Mouse (Mus musculus): ENCODE data around the gene Zfp119b.
A peak's percentile ranks its signal among the peaks of the same experiment; 100 is the strongest.
"Not testable (repeated sequence)": the region's sequence is repeated elsewhere in the genome, so short reads cannot be mapped to it uniquely, and the experiment has no call there.

Gene Zfp119b

GRCm38 (mm10) chr17:55957726-55958583 lies 8.7 kb upstream of the Zfp119b start:
- no peak for DNase-seq (ENCODE audit: low spot score in 2 of 2)

GRCm38 (mm10) chr17:55957168-55957567 lies 7.9 kb upstream of the Zfp119b start:
- peak; percentile 76 to 78 for DNase-seq (ENCODE audit: low spot score in 2 of 2)

GRCm38 (mm10) chr17:55956591-55956990 lies 7.3 kb upstream of the Zfp119b start:
- DNase-seq (ENCODE audit: low spot score in 2 of 2) = peak in 1 of 2 experiments; percentile 15

- peak; percentile 82 to 83 for DNase-seq (ENCODE audit: low spot score in 2 of 2)
These were observed 6.8 kb upstream of the Zfp119b start for GRCm38 (mm10) chr17:55956129-55956528.

- no peak for DNase-seq (ENCODE audit: low spot score in 2 of 2)
These were observed 4.9 kb upstream of the Zfp119b start for GRCm38 (mm10) chr17:55954229-55954628.

GRCm38 (mm10) chr17:55953751-55954150 lies 4.5 kb upstream of the Zfp119b start:
- no peak for DNase-seq (ENCODE audit: low spot score in 2 of 2)

GRCm38 (mm10) chr17:55952447-55953027 lies 3.2 kb upstream of the Zfp119b start, which contains the start of gene Ebi3:
Ebi3 (plus strand) TSS chr17:55952640.
- no peak for DNase-seq (ENCODE audit: low spot score in 2 of 2)

- no peak for DNase-seq (ENCODE audit: low spot score in 2 of 2)
These were observed 2.7 kb upstream of the Zfp119b start for GRCm38 (mm10) chr17:55952041-55952440.

GRCm38 (mm10) chr17:55950601-55951000 lies 1.3 kb upstream of the Zfp119b start:
- DNase-seq (ENCODE audit: low spot score in 2 of 2) = no peak

GRCm38 (mm10) chr17:55948647-55949046 lies 653 bp downstream of the Zfp119b start:
- DNase-seq (ENCODE audit: low spot score in 2 of 2) = no peak

- DNase-seq (ENCODE audit: low spot score in 2 of 2) = no peak
These were observed 3.6 kb downstream of the Zfp119b start for GRCm38 (mm10) chr17:55945696-55946095.

- peak; percentile 94 to 96 for DNase-seq (ENCODE audit: low spot score in 2 of 2)
These were observed 4.2 kb downstream of the Zfp119b start for GRCm38 (mm10) chr17:55944866-55945682.

GRCm38 (mm10) chr17:55944387-55944865 lies 4.9 kb downstream of the Zfp119b start:
- DNase-seq (ENCODE audit: low spot score in 2 of 2) = not testable (repeated sequence)

GRCm38 (mm10) chr17:55933191-55933590 lies 16.1 kb downstream of the Zfp119b start:
- DNase-seq (ENCODE audit: low spot score in 2 of 2) = no peak

- no peak for DNase-seq (ENCODE audit: low spot score in 2 of 2)
These were observed 16.7 kb downstream of the Zfp119b start for GRCm38 (mm10) chr17:55932635-55933034.

GRCm38 (mm10) chr17:55931553-55932502 lies 17.5 kb downstream of the Zfp119b start:
- DNase-seq (ENCODE audit: low spot score in 2 of 2) = peak; percentile 60 to 65

GRCm38 (mm10) chr17:55906669-55907068 lies 42.6 kb downstream of the Zfp119b start:
- no peak for DNase-seq (ENCODE audit: low spot score in 2 of 2)

GRCm38 (mm10) chr17:55904131-55904530 lies 45.2 kb downstream of the Zfp119b start:
- no peak for DNase-seq (ENCODE audit: low spot score in 2 of 2)

- DNase-seq (ENCODE audit: low spot score in 2 of 2) = no peak
These were observed 45.6 kb downstream of the Zfp119b start for GRCm38 (mm10) chr17:55903687-55904086.

- no peak for DNase-seq (ENCODE audit: low spot score in 2 of 2)
These were observed 46.2 kb downstream of the Zfp119b start for GRCm38 (mm10) chr17:55903087-55903486.

All from right cerebral cortex, adult 2 months (tissue).